Mouse (Mus musculus) stomach, embryonic 16.5 days (tissue): ENCODE results near the gene Adam12. TPM values are rescaled to one million over a fixed set of nuclear protein-coding genes. Genes with fewer than 3 reads are reported as not detected.

Experiments used
- ATAC-seq: fragments of 200-750 bp; cut with Nextera tagmentation; 2 replicates; pipeline ENCODE4 v1.8.0; 2017; ENCODE audit warnings: moderate number of reproducible peaks, moderate TSS enrichment; ENCODE audit not compliant: insufficient read depth, low FRiP score
- H3K27ac ChIP-seq: fragments of 300-500 bp; sonication (generic); 2 replicates; pipeline ENCODE4 v1.5.1; 2014; ENCODE audit warnings: low read length
- H3K27me3 ChIP-seq: fragments of 300-500 bp; sonication (generic); 2 replicates; pipeline ENCODE4 v1.6.1; 2014; ENCODE audit warnings: low read length, control low read depth, mixed read lengths; ENCODE audit not compliant: control insufficient read depth, insufficient read depth
- H3K36me3 ChIP-seq: fragments of 300-500 bp; sonication (generic); 2 replicates; pipeline ENCODE4 v1.6.1; 2014; ENCODE audit warnings: low read length; ENCODE audit not compliant: control insufficient read depth, insufficient read depth
- H3K4me1 ChIP-seq: fragments of 300-500 bp; sonication (generic); 2 replicates; pipeline ENCODE4 v1.6.1; 2014; ENCODE audit warnings: low read length, control low read depth, mixed read lengths; ENCODE audit not compliant: control insufficient read depth, insufficient read depth
- H3K4me2 ChIP-seq: fragments of 300-500 bp; sonication (generic); 2 replicates; pipeline ENCODE4 v1.6.1; 2014; ENCODE audit warnings: low read depth, low read length, mixed read lengths
- H3K4me3 ChIP-seq: fragments of 300-500 bp; sonication (generic); replicated peaks from 2 replicates; pipeline ENCODE4 v1.5.1; 2014; ENCODE audit warnings: mild to moderate bottlenecking, low read length
- H3K9ac ChIP-seq: fragments of 300-500 bp; sonication (generic); 2 replicates; pipeline ENCODE4 v1.6.1; 2014; ENCODE audit warnings: low read length
- H3K9me3 ChIP-seq: fragments of 300-500 bp; sonication (generic); replicated peaks from 2 replicates; pipeline ENCODE4 v1.6.1; 2016; ENCODE audit warnings: low read length, control low read depth; ENCODE audit not compliant: control insufficient read depth
- WGBS: fragments of 180-500 bp; shearing (Covaris S2); extraction: QIAGEN DNeasy Blood & Tissue Kit; methylation state at CpG from one replicate; pipeline ENCODE4 v1.1.7; 2014; 5-methylcytosine and 5-hydroxymethylcytosine counted together
- polyA plus RNA-seq: library from polyadenylated mRNA; unstranded; fragments of >200 nt; fragmentation: Nextera tagmentation; extraction: Ambion mirVana; gene quantifications from 2 replicates; pipeline ENCODE4 v1.2.1, GENCODE M21; 2015

Adam12 gene
- polyA plus RNA-seq, 1 experiment from 2014 or later, result 4.4 TPM

- ATAC-seq, result no peak
These were observed 4.0 kb downstream of the Adam12 start for GRCm38 (mm10) chr7:134227773-134228455.

GRCm38 (mm10) chr7:134227101-134227500, 4.8 kb downstream of the Adam12 start:
- Histone ChIP-seq H3K4me2 (no peak overlapping the region), H3K27me3 (peaks cover 19% of the 10 kb centered on the region; the same call in 1 of the 2 replicates), H3K36me3 (no peaks in the 10 kb centered on the region), H3K4me1 (peaks cover 8% of the 10 kb centered on the region; the same call in 1 of the 2 replicates), H3K4me3 (no peak overlapping the region), H3K9me3 (no peaks in the 10 kb centered on the region), H3K27ac (no peak overlapping the region), H3K9ac (no peak overlapping the region)
- ATAC-seq, result no peak
- WGBS, result 68% methylated on average over 4 of the region's 4 CpGs

More at GRCm38 (mm10) chr7:134227773-134228455, 4.0 kb downstream of the Adam12 start:
- Histone ChIP-seq H3K4me2 (no peak overlapping the region), H3K9ac (no peak overlapping the region), H3K4me1 (peaks cover 8% of the 10 kb centered on the region; the same call in 1 of the 2 replicates), H3K36me3 (no peaks in the 10 kb centered on the region), H3K4me3 (no peak overlapping the region), H3K27ac (no peak overlapping the region), H3K27me3 (peaks cover 19% of the 10 kb centered on the region; the same call in 1 of the 2 replicates), H3K9me3 (no peaks in the 10 kb centered on the region)
- WGBS, result 36% methylated on average over 13 of the region's 13 CpGs

GRCm38 (mm10) chr7:134226231-134226630, 5.7 kb downstream of the Adam12 start:
- Histone ChIP-seq H3K27me3 (peaks cover 19% of the 10 kb centered on the region; the same call in 1 of the 2 replicates), H3K4me3 (no peak overlapping the region), H3K27ac (no peak overlapping the region), H3K9me3 (no peaks in the 10 kb centered on the region), H3K9ac (no peak overlapping the region), H3K4me2 (no peak overlapping the region), H3K36me3 (no peaks in the 10 kb centered on the region), H3K4me1 (peaks cover 8% of the 10 kb centered on the region; the same call in 1 of the 2 replicates)
- no peak for ATAC-seq
- 82% methylated on average over 3 of the region's 3 CpGs for WGBS

- Histone ChIP-seq H3K9me3 (no peaks in the 10 kb centered on the region), H3K4me2 (peak overlapping the region; percentile 86), H3K9ac (peak overlapping the region; percentile 73), H3K36me3 (no peaks in the 10 kb centered on the region), H3K4me1 (peaks cover 7% of the 10 kb centered on the region; the same call in 1 of the 2 replicates), H3K4me3 (peak overlapping the region; percentile 59), H3K27ac (peak overlapping the region; percentile 54), H3K27me3 (peaks cover 19% of the 10 kb centered on the region; the same call in 1 of the 2 replicates)
- WGBS, result under 1% methylated on average over 87 of the region's 90 CpGs
- peak; percentile 65; the same call in 1 of the 2 replicates for ATAC-seq
These were observed 7.0 kb downstream of the Adam12 start for GRCm38 (mm10) chr7:134224741-134225612.

- ATAC-seq, result no peak
- H3K4me1 ChIP-seq, result 0 out of 2 replicates have a peak, but pooled peaks cover 5% of the 10 kb centered on the region
These were observed 7.6 kb downstream of the Adam12 start for GRCm38 (mm10) chr7:134224421-134224740.

GRCm38 (mm10) chr7:134223444-134224161, 8.3 kb downstream of the Adam12 start:
- ATAC-seq, result no peak
- H3K4me2 ChIP-seq, result peak overlapping the region; percentile 86
- H3K36me3 ChIP-seq, result no peaks in the 10 kb centered on the region
- H3K27ac ChIP-seq, result no peak overlapping the region
- no peak overlapping the region for H3K9ac ChIP-seq
- no peaks in the 10 kb centered on the region for H3K9me3 ChIP-seq
- 0 out of 2 replicates have a peak, but pooled peaks cover 5% of the 10 kb centered on the region for H3K4me1 ChIP-seq
- H3K4me3 ChIP-seq, result peak overlapping the region; percentile 59
- WGBS, result 23% methylated on average over 16 of the region's 16 CpGs
- peaks cover 19% of the 10 kb centered on the region for H3K27me3 ChIP-seq

More at GRCm38 (mm10) chr7:134224421-134224740, 7.6 kb downstream of the Adam12 start:
- peak overlapping the region; percentile 86 for H3K4me2 ChIP-seq
- WGBS, result 1% methylated on average over 14 of the region's 14 CpGs
- H3K9ac ChIP-seq, result peak overlapping the region; percentile 73
- H3K27me3 ChIP-seq, result peaks cover 19% of the 10 kb centered on the region; the same call in 1 of the 2 replicates
- H3K36me3 ChIP-seq, result no peaks in the 10 kb centered on the region
- H3K9me3 ChIP-seq, result no peaks in the 10 kb centered on the region
- H3K4me3 ChIP-seq, result peak overlapping the region; percentile 59
- H3K27ac ChIP-seq, result peak overlapping the region; percentile 54; the same call in 1 of the 2 replicates

- no peak overlapping the region for H3K9ac ChIP-seq
- H3K27ac ChIP-seq, result no peak overlapping the region
- no peak overlapping the region for H3K4me2 ChIP-seq
- H3K9me3 ChIP-seq, result no peaks in the 10 kb centered on the region
- no peaks in the 10 kb centered on the region for H3K4me1 ChIP-seq
- no peaks in the 10 kb centered on the region for H3K36me3 ChIP-seq
- no peaks in the 10 kb centered on the region for H3K27me3 ChIP-seq
- 63% methylated on average over 10 of the region's 10 CpGs for WGBS
- no peak for ATAC-seq
- H3K4me3 ChIP-seq, result no peak overlapping the region
These were observed 24.0 kb downstream of the Adam12 start for GRCm38 (mm10) chr7:134207956-134208355.

GRCm38 (mm10) chr7:134193089-134193488, 38.9 kb downstream of the Adam12 start:
- ATAC-seq, result no peak
- no peak overlapping the region for H3K27ac ChIP-seq
- WGBS, result 73% methylated on average over 3 of the region's 3 CpGs
- H3K27me3 ChIP-seq, result no peaks in the 10 kb centered on the region
- no peak overlapping the region for H3K9ac ChIP-seq
- H3K36me3 ChIP-seq, result no peaks in the 10 kb centered on the region
- no peaks in the 10 kb centered on the region for H3K9me3 ChIP-seq
- no peak overlapping the region for H3K4me2 ChIP-seq
- peaks cover 9% of the 10 kb centered on the region; the same call in 1 of the 2 replicates for H3K4me1 ChIP-seq
- H3K4me3 ChIP-seq, result no peak overlapping the region
